Comparison of ENCODE assay signal across 14 mouse cellular contexts in the genomic region with DNA sequence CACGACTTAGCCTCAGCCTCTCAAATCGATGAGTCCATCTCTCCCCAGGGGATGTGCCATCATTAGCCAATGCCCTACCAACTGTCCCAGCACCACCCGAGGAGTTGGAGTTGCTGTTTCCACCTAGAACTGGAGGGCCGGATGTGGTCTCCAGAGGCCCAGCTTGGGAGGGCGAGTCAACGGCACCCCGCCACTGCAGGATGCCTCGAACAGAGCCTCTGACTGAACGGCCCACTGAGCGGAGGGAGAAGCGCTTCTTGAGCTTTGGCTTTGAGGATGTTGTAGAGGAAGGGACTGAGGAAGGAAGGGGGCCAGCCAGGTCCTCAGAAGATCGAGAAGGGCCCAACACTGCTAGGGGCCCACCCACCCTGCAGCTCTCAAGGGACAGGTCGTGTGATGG. TPM values are rescaled to one million over a fixed set of nuclear protein-coding genes. Genes with fewer than 3 reads are reported as not detected.
DNase-seq lines count a peak whose midpoint lies in the region; ATAC-seq lines count a peak whose summit lies in the region.
"Had no signal": no experiment of that assay in that cellular context is flagged by ENCODE, and none has a peak within 500 bp of the region (broad histone marks: within the 10 kb centered on the region; RNA-seq: fewer than 3 reads in every experiment).

No protein-coding gene starts in this region.

- no peaks in the 10 kb centered on the region for H3K9me3 ChIP-seq in liver, embryonic 12.5 days (replicated peaks)
- H3K9me3 ChIP-seq: midbrain, embryonic 12.5 days had no signal

- peak; percentile 21 for DNase-seq in cerebellum, adult 9-11 months
- DNase-seq in cerebellum, postnatal 25 days: no peak
- peak; percentile 82 for DNase-seq in T-cell, adult 2 months (ENCODE audit: low spot score)
- DNase-seq in spleen, postnatal 4 days (ENCODE audit: low spot score in 2 of 2): peak; percentile 50 to 78
- DNase-seq in left cerebral cortex, adult 11 months (ENCODE audit: low spot score): no peak
- DNase-seq in cerebellum, adult 8-10 months: no peak
- no peak for DNase-seq in layer of hippocampus, adult 18-20 months (ENCODE audit: low spot score in 2 of 2)
- DNase-seq: heart, postnatal 10 days; kidney, adult 8-10 months; lung, embryonic 14.5 days had no signal

- peak overlapping the region; percentile 28; the same call in 1 of the 2 replicates for H3K27ac ChIP-seq in liver, embryonic 12.5 days
- H3K27ac ChIP-seq: midbrain, embryonic 12.5 days had no signal

- no peak overlapping the region for H3K9ac ChIP-seq in liver, embryonic 12.5 days
- H3K9ac ChIP-seq: lung, embryonic 14.5 days; midbrain, embryonic 12.5 days had no signal

- WGBS in liver, embryonic 12.5 days (ENCODE audit: insufficient replicate concordance): 43% methylated on average over 13 of the region's 13 CpGs

- H3K36me3 ChIP-seq in liver, embryonic 12.5 days: peaks cover 57% of the 10 kb centered on the region

- peak overlapping the region; percentile 9 for H3K4me2 ChIP-seq in liver, embryonic 12.5 days
- H3K4me2 ChIP-seq: lung, embryonic 14.5 days; midbrain, embryonic 12.5 days had no signal

- H3K4me3 ChIP-seq in liver, embryonic 12.5 days: no peak overlapping the region
- H3K4me3 ChIP-seq: midbrain, embryonic 12.5 days had no signal

- ATAC-seq in liver, embryonic 12.5 days: no peak
- ATAC-seq: forebrain, embryonic 16.5 days; Patski had no signal

- H3K4me1 ChIP-seq in liver, embryonic 12.5 days: peaks cover 71% of the 10 kb centered on the region

- H3K27me3 ChIP-seq in liver, embryonic 12.5 days (replicated peaks): no peaks in the 10 kb centered on the region
- H3K27me3 ChIP-seq: midbrain, embryonic 12.5 days; Patski had no signal

RNA-seq across cellular contexts. Expression of gene Sh2b1, which starts 2.9 kb away (rescaled TPM):
- polyA plus RNA-seq in liver, embryonic 12.5 days (2016; fragmentation: Nextera tagmentation; extraction: Ambion mirVana): 17.0 and 17.5 TPM in 2 replicates
- total RNA-seq in layer of hippocampus, adult 18-20 months (2021): 10 to 100 TPM; 75.0 to 76.4 TPM

RNA-seq across cellular contexts. Expression of gene Atp2a1, which starts 9.4 kb away (rescaled TPM):
- polyA plus RNA-seq in liver, embryonic 12.5 days (2016; fragmentation: Nextera tagmentation; extraction: Ambion mirVana): 0.17 and 1.5 TPM in 2 replicates
- 1 to 10 TPM; 1.0 TPM for total RNA-seq in layer of hippocampus, adult 18-20 months (2021)
- polyA plus RNA-seq: lung, embryonic 14.5 days had no signal

RNA-seq across cellular contexts. Expression of gene Tufm, which starts 14.9 kb away (rescaled TPM):
- polyA plus RNA-seq in liver, embryonic 12.5 days (2016; fragmentation: Nextera tagmentation; extraction: Ambion mirVana): 120 and 129 TPM in 2 replicates
- total RNA-seq in layer of hippocampus, adult 18-20 months (2021): 10 to 100 TPM; 78.7 to 84.1 TPM

RNA-seq across cellular contexts. Expression of gene Atxn2l, which starts 30.9 kb away (rescaled TPM):
- 48.7 and 49.4 TPM in 2 replicates for polyA plus RNA-seq in liver, embryonic 12.5 days (2016; fragmentation: Nextera tagmentation; extraction: Ambion mirVana)
- total RNA-seq in layer of hippocampus, adult 18-20 months (2021): 100 to 1,000 TPM; 116 to 121 TPM

RNA-seq across cellular contexts. Expression of gene Rabep2, which starts 43.7 kb away (rescaled TPM):
- polyA plus RNA-seq in liver, embryonic 12.5 days (2016; fragmentation: Nextera tagmentation; extraction: Ambion mirVana): 9.6 and 10.2 TPM in 2 replicates
- 10 to 100 TPM; 14.2 to 15.2 TPM for total RNA-seq in layer of hippocampus, adult 18-20 months (2021)

Comparison
In these comparisons a context has a peak if more than half of its experiments do, and no peak if none do; other contexts are left out.
1. DNase-seq: peak in cerebellum, adult 9-11 months (single experiment), T-cell, adult 2 months (single experiment) and spleen, postnatal 4 days (2 of 2); none in cerebellum, postnatal 25 days (0 of 2), left cerebral cortex, adult 11 months (single experiment), cerebellum, adult 8-10 months (single experiment) and layer of hippocampus, adult 18-20 months (0 of 2).